Mouse (Mus musculus): ENCODE results near the gene Tle4. TPM values are rescaled to one million over a fixed set of nuclear protein-coding genes. Genes with fewer than 3 reads are reported as not detected.

The Tle4 gene
- total and polyA plus RNA-seq, 2 experiments, result 5.4 to 5.5 TPM

GRCm38 (mm10) chr19:14433900-14434299, 164.0 kb downstream of the Tle4 start:
- no peak for DNase-seq (ENCODE audit: extremely low read depth, low read depth, low spot score)
- TF ChIP-seq CTCF (IDR thresholded peaks at IDR 0.05; ENCODE audit: low read depth, low read length) (no peak), POLR2A (IDR thresholded peaks at IDR 0.05; ENCODE audit: extremely low read depth, insufficient read depth, low read length) (no peak)
- Histone ChIP-seq H3K9ac (ENCODE audit: low read depth, low read length) (no peak overlapping the region), H3K27me3 (ENCODE audit: control insufficient read depth, insufficient read depth, low read length) (no peaks in the 10 kb centered on the region), H3K36me3 (ENCODE audit: control insufficient read depth, insufficient read depth, low read length) (no peaks in the 10 kb centered on the region), H3K4me1 (ENCODE audit: control insufficient read depth, insufficient read depth, low read length) (no peaks in the 10 kb centered on the region), H3K27ac (replicated peaks; ENCODE audit: insufficient read depth, low read depth, low read length) (no peak overlapping the region), H3K4me3 (ENCODE audit: insufficient read depth, low read depth, low read length) (no peak overlapping the region), H3K79me2 (ENCODE audit: control insufficient read depth, insufficient read depth, low read length) (no peaks in the 10 kb centered on the region)
- WGBS, result 95% methylated on average over 4 of the region's 4 CpGs

GRCm38 (mm10) chr19:14432436-14432835, 165.4 kb downstream of the Tle4 start:
- Histone ChIP-seq H3K9ac (ENCODE audit: low read depth, low read length) (no peak overlapping the region), H3K79me2 (ENCODE audit: control insufficient read depth, insufficient read depth, low read length) (no peaks in the 10 kb centered on the region), H3K4me3 (ENCODE audit: insufficient read depth, low read depth, low read length) (no peak overlapping the region), H3K36me3 (ENCODE audit: control insufficient read depth, insufficient read depth, low read length) (no peaks in the 10 kb centered on the region), H3K27me3 (ENCODE audit: control insufficient read depth, insufficient read depth, low read length) (no peaks in the 10 kb centered on the region), H3K4me1 (ENCODE audit: control insufficient read depth, insufficient read depth, low read length) (no peaks in the 10 kb centered on the region), H3K27ac (replicated peaks; ENCODE audit: insufficient read depth, low read depth, low read length) (no peak overlapping the region)
- TF ChIP-seq CTCF (IDR thresholded peaks at IDR 0.05; ENCODE audit: low read depth, low read length), result no peak
- TF ChIP-seq POLR2A (IDR thresholded peaks at IDR 0.05; ENCODE audit: extremely low read depth, insufficient read depth, low read length), result no peak
- WGBS, result 92% methylated on average over 7 of the region's 7 CpGs
- DNase-seq (ENCODE audit: extremely low read depth, low read depth, low spot score), result no peak

GRCm38 (mm10) chr19:14426920-14427319, 170.9 kb downstream of the Tle4 start:
- H3K36me3 ChIP-seq (ENCODE audit: control insufficient read depth, insufficient read depth, low read length), result no peaks in the 10 kb centered on the region
- TF ChIP-seq POLR2A (IDR thresholded peaks at IDR 0.05; ENCODE audit: extremely low read depth, insufficient read depth, low read length) (no peak), CTCF (IDR thresholded peaks at IDR 0.05; ENCODE audit: low read depth, low read length) (no peak)
- 65% methylated on average over 6 of the region's 6 CpGs for WGBS
- no peaks in the 10 kb centered on the region for H3K27me3 ChIP-seq (ENCODE audit: control insufficient read depth, insufficient read depth, low read length)
- no peak overlapping the region for H3K9ac ChIP-seq (ENCODE audit: low read depth, low read length)
- no peak for DNase-seq (ENCODE audit: extremely low read depth, low read depth, low spot score)
- H3K4me1 ChIP-seq (ENCODE audit: control insufficient read depth, insufficient read depth, low read length), result no peaks in the 10 kb centered on the region
- H3K79me2 ChIP-seq (ENCODE audit: control insufficient read depth, insufficient read depth, low read length), result no peaks in the 10 kb centered on the region
- no peak overlapping the region for H3K4me3 ChIP-seq (ENCODE audit: insufficient read depth, low read depth, low read length)
- no peak overlapping the region for H3K27ac ChIP-seq (replicated peaks; ENCODE audit: insufficient read depth, low read depth, low read length)

DNA sequence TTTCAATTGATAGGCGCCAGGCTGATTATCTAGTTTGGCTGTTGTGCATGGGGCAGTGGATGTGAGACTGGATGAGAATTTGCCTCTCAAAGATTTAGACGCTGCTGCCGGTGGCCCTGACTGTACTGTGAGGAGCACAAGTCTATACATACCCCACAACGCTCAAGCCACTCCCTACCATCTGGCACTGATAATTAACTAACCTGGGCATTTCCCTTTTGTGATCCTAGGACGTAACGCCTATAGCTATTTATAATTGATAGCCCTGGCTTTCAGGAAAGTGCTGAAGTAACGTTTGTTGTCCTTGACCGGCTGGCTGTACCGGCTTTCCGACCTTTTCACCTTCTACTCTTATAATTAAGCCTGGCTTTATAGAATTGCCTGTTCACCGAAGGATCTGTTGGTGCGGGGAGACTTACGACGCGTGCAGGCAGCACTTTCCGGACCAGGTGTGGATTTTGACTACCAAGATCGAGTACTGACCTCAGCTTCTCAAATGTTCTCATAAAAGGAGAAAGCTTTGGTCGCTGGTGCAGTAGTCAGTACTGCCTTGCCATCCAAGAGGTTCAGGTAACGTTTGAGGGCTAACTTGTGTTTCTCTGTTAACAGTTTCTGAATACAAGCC, 171.5 kb downstream of the Tle4 start:
- WGBS, result 56% methylated on average over 19 of the region's 19 CpGs
- no peak for DNase-seq (ENCODE audit: extremely low read depth, low read depth, low spot score)

GRCm38 (mm10) chr19:14425122-14425521, 172.7 kb downstream of the Tle4 start:
- WGBS, result 64% methylated on average over 6 of the region's 6 CpGs
- TF ChIP-seq POLR2A (IDR thresholded peaks at IDR 0.05; ENCODE audit: extremely low read depth, insufficient read depth, low read length) (no peak), CTCF (IDR thresholded peaks at IDR 0.05; ENCODE audit: low read depth, low read length) (no peak)
- no peaks in the 10 kb centered on the region for H3K36me3 ChIP-seq (ENCODE audit: control insufficient read depth, insufficient read depth, low read length)

More for the DNA sequence above, 171.5 kb downstream of the Tle4 start:
- Histone ChIP-seq H3K27ac (replicated peaks; ENCODE audit: insufficient read depth, low read depth, low read length) (no peak overlapping the region), H3K79me2 (ENCODE audit: control insufficient read depth, insufficient read depth, low read length) (no peaks in the 10 kb centered on the region), H3K36me3 (ENCODE audit: control insufficient read depth, insufficient read depth, low read length) (no peaks in the 10 kb centered on the region), H3K27me3 (ENCODE audit: control insufficient read depth, insufficient read depth, low read length) (no peaks in the 10 kb centered on the region), H3K4me3 (ENCODE audit: insufficient read depth, low read depth, low read length) (no peak overlapping the region), H3K4me1 (ENCODE audit: control insufficient read depth, insufficient read depth, low read length) (no peaks in the 10 kb centered on the region), H3K9ac (ENCODE audit: low read depth, low read length) (no peak overlapping the region)
- TF ChIP-seq POLR2A (IDR thresholded peaks at IDR 0.05; ENCODE audit: extremely low read depth, insufficient read depth, low read length) (no peak), CTCF (IDR thresholded peaks at IDR 0.05; ENCODE audit: low read depth, low read length) (no peak)

More at GRCm38 (mm10) chr19:14425122-14425521, 172.7 kb downstream of the Tle4 start:
- Histone ChIP-seq H3K79me2 (ENCODE audit: control insufficient read depth, insufficient read depth, low read length) (no peaks in the 10 kb centered on the region), H3K27ac (replicated peaks; ENCODE audit: insufficient read depth, low read depth, low read length) (no peak overlapping the region), H3K27me3 (ENCODE audit: control insufficient read depth, insufficient read depth, low read length) (no peaks in the 10 kb centered on the region), H3K9ac (ENCODE audit: low read depth, low read length) (no peak overlapping the region), H3K4me3 (ENCODE audit: insufficient read depth, low read depth, low read length) (no peak overlapping the region), H3K4me1 (ENCODE audit: control insufficient read depth, insufficient read depth, low read length) (no peaks in the 10 kb centered on the region)
- DNase-seq (ENCODE audit: extremely low read depth, low read depth, low spot score), result no peak
